Mouse (Mus musculus): ENCODE results near the gene Srgap3.

The Srgap3 gene

DNA sequence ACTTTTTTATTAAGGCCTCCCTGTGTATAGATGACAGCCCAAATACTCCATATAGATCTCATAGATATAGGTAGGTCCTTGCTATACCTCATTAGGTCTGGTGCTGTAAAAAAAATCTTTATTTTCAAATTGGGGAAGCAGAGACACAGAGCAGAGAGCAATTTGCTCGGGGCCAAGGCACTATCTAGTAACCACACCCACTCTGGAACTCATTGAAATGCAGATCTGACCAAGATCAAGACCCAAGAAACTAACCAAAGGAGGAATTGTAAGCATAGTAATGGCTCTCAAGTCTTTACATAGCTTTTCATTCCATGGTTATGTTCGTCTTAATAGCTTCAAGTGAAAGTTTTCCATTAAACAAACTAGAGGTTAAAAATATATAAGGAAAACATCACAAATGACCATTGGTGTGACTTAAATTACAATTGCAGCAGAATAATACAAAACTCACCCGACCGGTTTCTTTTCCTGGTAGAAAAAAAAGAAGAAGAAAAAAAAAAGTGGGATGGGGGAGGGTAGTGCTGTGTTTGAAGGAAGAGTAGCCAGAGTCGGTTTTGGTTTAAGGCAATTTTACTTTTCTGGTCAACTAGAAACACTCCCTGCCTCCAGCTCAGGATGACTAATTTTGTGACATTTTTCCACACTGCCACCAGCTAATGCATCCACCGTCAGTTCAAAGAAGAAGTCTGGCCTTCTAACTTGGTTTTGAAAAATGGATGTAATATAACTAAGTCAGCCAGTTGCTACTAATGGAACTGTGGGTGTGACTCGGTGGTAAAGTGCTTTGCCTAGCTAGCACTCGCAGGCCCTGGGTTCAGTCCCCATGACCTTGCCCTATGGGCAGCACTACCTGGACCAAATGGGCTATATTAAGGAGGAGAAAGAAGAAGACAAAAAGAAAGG is 3.4 kb upstream of the Srgap3 start:
- no peak for DNase-seq (ENCODE audit: low read depth, low spot score)

DNA sequence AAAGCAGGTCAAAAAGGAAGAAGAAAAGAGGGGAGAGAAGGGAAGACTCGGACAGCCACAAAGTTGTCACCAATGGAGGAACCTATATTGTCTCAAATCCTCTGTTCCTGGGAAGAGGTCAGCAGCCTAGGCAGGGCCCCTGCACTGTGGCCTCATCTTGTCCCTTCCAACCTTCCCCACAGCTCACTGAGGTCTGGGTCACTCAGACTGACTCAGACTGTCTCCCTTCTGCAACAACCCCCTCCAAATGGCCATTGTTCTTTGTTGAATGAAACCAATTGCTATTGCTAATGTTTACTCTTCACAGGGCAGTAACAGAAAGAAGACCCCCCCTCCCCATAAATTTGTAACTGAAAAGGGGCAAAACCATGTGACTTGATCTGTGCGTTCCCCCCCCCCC is 2.2 kb upstream of the Srgap3 start:
- DNase-seq (ENCODE audit: low read depth, low spot score) = no peak

DNA sequence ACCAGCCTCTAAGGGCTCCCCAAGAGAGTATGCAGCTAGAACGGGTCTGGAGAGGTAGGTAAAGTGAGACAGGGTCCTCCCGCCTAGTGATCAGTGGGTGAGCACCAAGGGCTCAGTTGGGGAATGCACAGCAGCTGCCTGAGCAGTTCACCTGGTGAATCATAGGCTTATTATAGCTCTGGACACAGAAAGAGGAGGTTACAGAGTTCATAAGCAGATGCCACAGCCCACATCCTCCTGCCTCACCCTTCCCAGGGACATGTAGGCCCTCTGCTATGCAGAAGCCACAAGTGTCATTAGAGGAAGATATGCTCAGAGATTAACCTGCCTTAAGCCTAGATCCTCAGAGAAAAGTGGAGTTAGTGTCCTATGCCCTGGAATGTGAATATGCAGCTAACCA is 1.4 kb upstream of the Srgap3 start:
- peak; percentile 9 for DNase-seq (ENCODE audit: low read depth, low spot score)

DNA sequence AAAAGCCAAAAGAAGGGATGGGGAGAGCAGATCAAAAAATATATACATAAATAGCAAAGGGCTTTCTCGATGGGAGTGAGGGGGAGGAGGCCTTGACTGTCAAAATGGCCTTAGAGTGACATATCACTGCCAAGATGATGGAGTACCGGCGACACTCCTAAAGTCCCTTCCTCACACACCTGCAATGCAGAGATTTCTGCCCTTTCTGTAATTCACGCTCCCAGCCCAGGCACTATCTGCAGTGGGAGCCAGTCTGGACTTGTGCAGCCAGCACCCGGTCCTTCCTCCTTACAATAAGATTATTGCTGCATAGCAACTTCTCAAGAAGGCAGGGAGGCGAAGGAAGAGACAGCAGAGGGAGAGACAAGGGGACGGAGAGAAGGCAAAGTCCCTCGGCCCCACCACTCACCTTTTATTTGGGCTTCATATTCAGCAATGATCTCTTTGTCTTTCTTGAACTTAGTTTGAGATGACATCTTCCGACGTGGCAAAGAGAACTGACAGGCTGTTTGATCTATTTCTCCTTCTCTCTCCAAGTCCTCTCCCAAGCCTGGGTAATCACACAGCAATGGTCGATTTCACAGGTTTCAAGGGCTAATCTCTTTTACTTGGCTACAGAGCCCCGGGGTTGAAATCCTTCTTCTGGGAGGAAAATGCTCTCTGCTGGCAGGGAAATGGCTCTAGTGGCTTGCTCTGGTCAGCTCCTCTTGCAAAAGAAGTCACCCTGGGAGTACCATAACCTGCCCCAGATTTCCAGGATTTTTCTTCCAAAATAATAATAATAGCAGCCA is 850 bp downstream of the Srgap3 start:
- DNase-seq (ENCODE audit: low read depth, low spot score) = no peak

DNA sequence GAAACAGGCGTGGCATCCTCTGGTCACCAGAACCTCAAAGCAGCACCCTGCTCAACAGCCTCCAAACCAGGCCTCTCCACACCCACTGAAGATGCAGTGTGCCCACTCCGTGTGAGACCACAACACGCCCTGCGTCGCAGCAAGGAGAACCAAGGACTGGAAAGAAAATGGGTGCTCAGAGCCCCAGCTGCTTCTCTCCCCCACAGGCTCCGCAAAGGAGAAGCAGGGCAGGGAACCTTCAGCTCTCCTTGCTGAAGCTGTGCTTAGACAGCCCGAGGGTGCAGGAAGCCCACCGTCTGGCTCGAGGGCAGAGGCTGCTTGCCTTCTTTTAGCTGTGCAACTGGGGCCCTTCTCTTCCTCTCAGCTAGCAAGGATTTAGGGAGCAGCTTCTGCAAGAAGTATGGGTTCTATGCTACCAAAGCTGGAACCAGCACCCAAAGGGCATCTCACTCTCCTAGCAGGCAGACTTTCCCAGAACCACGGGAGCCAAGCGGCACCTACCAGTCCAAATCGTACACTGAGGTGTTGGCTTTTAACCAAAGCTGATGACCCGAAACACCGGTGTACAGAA is 1.8 kb downstream of the Srgap3 start:
- DNase-seq (ENCODE audit: low read depth, low spot score) = no peak

DNA sequence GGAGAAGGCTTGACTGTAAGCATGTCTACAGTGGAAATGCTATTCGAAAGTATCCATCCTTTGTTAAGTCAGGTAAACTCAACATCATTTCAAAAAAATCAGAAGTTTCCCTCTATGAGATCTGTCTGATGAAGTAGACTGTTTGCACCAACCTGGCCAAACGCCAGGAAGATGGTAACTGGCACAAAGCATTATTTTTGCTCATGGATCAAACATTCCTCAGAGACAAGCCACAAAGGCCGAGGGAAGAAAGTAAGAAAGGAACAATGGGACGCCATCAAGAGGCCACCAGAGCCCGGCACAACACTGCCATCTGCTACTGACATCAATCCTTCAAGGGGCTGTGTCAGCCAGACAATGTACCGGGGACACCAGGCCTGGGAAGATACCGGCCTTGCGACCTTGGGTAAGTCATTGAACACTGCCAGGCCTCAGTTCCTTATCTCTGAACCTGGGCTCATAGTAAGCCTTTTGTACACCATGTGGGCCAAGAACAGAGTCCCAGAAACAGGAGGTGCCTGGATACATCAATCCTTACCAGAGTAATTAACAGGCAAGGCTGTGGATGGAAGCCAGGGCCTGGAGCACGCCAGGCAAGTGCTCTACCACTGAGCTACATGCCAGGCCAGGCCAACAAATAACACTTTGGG is 3.3 kb downstream of the Srgap3 start:
- no peak for DNase-seq (ENCODE audit: low read depth, low spot score)

DNA sequence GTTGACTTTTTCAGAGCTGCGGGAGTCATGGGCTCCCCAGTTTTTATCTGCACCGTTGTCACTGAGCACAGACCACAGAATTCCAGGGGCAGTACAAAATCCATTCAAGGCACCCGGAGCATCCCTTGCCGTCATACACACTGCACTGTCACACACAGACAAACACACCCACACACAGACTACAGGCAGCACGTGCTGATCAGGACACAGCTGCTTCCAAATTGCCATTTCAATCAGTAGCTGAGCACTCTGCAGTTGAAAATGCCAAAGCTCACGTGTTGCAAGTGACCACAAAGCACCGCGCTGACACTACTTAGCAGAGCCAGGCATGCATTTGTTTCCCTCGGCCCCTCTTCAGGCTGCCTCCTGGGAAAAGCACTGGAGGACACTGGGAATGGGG is 7.8 kb downstream of the Srgap3 start:
- no peak for DNase-seq (ENCODE audit: low read depth, low spot score)

DNA sequence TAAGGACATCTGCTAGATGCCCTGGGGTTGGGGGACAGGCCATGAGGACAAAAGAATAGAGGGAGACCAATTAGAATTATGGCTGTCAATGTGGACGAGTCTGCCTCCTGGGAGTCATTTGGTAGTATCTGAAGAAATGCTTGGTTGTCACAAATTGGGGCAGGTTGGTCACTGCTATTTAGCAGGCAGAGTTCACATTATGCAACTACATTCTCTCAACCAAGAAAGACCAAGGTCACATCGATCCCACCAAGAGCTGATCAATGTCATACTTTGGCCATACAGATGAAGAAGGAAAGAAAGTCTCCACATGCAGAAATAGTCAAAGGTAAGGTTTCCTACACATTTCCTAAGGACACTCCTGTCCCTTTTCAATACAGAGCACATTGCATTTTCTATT is 9.3 kb downstream of the Srgap3 start:
- DNase-seq (ENCODE audit: low read depth, low spot score) = no peak

DNA sequence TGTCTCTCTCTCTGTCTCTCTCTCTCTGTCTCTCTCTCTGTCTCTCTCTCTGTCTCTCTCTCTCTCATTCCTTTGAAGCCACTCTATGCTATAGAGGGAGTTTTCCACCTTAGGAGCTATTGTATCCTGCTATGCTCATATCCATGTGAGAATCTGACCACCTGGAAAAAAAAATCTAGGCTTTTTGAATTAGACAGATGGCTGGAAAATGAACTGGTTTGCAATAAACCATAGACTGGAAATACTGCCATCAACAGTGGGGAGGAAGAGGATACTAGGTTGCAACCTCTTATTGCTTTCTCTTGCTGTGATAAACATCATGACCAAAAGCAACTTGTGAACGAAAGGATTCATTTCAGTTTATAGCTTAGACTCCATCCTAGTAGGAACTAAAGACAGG is 12.6 kb downstream of the Srgap3 start:
- DNase-seq (ENCODE audit: low read depth, low spot score) = no peak

DNA sequence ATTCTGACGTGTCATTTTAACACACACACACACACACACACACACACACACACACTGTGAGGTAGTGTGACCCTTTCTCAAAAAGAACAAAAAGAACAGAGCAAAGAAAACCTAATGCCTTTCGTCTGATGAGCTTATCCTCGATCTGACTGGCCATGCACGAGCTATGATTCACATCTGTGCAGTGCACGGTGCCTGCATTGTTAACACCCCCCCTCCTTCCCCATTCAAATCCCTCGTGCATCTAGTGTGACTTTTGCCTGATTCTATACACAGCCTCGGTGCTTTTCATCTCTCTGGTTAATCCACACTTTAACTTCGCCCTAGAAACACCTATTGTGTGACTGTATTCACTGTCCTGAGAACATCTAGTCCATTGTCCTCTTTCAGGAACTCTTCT is 14.5 kb downstream of the Srgap3 start:
- DNase-seq (ENCODE audit: low read depth, low spot score) = no peak

DNA sequence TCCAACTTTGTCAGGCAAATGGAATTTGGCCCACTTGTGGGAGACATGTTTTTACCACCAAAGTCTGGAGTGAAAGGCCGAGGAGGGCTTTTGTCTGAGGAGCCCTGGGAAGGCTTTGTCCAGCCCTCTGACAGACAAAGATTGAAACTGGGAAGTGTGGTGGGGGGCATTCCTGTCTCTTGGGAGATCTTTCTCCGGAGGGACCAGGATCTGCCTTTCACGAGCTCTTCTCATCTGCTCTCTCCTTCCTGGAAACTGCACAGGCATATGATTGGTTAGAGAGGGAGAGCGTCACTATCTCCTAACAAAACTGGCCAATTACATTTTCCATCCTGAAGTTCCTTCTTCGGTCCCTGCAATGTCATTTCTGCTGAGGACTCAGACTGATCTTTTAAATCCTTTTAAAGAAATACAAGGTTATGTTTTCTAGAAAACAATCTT is 17.0 kb downstream of the Srgap3 start:
- DNase-seq (ENCODE audit: low read depth, low spot score) = no peak

DNA sequence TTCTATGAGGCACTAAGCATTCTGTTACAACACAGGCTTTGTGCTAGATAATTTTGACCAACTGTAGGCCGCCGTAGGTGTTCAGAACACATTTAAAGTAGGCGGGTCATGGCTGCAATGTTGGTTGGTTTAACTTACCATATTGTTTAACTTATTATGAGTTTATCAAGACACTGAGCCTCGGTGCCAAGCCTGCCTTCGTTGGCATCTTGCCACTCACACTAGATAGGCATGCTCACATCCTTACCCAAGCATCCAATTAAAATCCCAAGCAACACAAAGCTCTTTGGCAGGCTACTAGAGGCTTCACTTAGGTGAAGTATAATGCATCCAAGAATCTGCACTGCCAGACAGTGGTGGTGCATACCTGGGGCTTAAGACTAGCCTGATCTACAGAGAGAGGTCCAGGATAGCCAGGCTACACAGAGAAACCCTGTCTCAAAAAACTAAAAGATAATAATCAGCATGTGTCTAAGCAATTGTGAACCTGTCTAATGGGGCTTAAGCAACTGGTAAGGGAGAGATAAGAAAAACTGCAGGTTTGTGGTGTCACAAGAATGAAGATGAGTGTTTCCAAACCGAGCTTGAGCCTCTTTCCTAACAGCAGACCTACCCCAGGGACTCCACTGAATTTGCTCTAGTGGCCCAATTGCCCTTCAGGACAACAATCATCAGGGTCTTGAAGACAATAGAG is 17.6 kb downstream of the Srgap3 start:
- DNase-seq (ENCODE audit: low read depth, low spot score) = no peak

DNA sequence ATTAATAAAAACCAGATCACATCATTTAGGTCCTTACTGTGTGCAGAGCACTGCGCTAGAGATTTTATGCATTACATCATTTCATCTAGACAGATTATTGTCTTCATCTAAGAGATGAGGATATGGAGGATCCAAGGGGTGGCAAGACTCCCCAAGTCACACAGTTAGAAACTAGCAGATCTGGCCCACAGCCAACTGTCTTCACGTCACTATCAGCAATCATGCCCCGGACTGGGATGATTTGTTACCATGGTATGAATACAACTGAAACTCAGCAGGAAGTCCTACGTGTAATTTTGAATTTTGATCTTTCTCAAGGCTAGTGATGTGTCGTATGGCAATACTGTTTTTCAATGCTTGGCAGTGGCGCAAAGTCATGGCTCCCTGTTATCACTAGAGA is 18.2 kb downstream of the Srgap3 start:
- peak; percentile 26 for DNase-seq (ENCODE audit: low read depth, low spot score)

DNA sequence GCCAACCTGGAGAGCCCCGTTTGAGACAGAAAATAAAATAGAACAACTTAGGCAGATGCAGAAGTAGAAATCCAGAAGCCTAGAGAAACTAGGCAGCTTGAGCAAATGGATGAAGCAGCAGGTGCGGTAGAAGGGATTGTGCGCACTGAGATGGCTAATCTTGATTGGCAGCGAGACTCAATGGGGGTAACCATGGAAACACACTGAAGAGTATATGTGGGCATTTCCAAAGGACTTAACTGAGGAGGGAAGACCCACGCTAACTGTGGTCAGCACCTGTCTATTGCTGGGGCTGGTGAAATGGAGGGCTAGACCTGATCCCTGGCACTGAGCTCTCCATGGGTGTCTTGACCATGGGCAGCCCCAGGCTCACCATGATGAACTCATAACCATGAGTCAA is 19.7 kb downstream of the Srgap3 start:
- no peak for DNase-seq (ENCODE audit: low read depth, low spot score)

DNA sequence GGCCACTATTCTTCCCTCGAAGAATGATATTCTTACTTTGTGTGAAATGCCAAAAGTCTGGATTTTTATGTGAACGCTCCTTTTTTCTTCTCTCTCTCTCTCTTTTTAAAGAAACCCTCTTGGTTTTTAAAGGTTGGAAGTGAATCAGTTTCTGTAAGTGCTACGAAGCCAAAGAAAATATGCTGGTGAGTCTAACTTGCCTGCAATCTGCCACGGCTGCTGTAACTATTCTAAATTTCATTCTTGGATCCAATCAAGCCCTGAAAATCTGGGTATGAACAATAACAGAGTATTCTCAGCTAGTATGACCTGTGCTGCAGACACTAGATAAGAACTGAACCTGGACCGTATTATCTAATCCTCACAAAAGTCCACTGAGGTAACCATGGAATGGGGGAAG is 21.1 kb downstream of the Srgap3 start:
- DNase-seq (ENCODE audit: low read depth, low spot score) = no peak

DNA sequence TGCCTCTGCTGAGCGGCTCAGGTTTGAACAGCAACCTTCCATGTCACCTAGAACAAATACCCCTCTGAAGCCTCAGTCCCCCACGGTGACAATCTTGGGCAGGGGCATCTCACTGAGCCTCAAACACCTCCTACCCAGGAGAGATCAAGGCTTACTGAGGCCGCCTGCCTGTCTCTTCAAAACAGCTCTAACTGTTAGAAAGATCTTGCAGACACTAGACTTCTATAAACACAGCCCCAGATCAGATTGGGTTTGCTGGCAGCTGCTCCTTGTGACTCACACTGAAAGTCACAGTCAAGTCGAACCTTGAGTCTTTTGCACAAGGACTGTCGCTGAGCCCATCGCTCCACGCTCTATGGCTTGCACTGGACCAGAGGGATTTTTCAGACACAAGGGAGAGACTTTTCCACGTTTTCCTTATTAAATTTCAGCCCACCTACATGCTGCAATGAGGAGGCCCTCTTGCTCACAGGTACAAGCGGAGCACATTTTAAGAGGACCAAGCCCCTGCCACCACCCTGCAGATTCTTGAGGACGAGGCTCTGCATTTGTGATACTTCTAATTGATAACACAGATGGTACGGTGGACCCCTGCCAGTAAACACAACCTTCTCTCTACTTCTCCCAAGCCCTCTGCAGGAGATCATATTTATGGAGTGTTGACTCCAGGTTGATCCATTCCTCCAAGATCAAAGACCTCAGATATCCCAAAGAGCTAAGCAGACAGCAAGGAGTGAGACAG is 21.7 kb downstream of the Srgap3 start:
- DNase-seq (ENCODE audit: low read depth, low spot score) = peak; percentile 6

DNA sequence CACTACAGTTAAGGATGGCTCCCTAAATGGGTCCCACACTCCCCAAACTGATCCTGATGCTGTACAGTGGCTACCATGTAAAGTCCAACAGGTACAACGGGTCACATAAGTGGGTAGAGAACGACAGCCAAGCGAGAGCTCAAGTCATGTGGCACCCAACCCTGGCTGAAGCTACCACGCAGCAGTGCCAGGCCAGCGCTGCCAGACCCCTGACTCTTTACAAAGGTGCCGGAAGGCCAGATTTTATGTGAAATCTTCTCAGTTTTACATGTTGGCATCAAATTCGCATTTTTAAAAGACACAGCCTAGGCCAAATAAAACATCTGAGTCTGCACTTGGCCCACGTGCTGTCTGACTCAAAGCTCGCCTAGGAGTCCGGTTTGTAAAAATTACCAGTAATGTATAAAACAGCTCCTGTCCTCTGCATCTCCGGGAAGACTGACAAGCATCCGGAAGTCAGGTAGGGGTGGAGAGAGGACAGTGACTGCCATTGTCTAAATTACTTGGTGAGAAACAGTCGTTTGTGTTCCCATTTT is 22.4 kb downstream of the Srgap3 start:
- DNase-seq (ENCODE audit: low read depth, low spot score) = no peak

DNA sequence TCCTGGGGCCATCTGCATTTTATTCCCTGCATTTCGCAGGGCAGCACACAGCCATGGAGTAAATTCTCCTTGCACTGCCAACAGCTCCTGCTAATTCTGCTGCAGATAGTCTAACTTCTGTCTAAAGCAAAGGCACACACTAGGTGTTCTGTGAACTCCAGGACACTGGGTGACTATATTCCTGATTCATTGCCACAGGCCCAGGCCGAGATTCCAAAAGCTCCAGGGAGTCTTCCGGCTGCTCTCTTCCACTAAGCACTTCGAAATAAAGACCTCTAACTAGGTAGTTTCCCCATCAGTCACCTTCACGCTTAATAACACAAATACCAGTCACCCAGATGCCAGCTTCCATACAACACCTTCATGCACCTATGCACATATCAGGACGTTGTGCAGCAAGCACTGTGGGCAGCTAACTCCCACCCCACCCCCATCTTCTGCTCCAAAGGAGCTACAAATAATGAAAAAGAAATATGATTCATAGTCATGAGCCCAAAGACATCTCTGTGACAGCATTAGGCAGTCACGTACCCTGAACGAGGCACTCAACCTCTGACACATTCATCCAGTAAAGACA is 26.4 kb downstream of the Srgap3 start:
- no peak for DNase-seq (ENCODE audit: low read depth, low spot score)

DNA sequence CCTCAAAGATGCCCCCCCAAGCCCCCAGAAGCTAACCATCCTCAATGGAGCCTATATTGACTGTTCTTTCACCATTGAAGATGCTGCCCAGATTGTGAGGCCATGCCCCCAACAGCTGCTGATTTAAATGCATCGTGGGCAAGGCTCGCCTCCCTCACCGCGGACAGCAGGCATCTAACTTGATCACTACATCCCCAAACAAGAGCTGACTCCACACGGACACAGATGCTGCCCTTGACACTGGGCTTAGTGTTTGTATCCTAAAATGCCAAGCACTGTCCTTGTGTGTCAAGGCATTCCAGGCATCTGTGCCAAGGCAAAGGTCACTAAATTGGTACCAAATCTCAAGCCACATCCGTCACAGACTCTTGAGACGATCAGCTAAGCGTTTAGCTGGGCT is 29.3 kb downstream of the Srgap3 start:
- no peak for DNase-seq (ENCODE audit: low read depth, low spot score)

DNA sequence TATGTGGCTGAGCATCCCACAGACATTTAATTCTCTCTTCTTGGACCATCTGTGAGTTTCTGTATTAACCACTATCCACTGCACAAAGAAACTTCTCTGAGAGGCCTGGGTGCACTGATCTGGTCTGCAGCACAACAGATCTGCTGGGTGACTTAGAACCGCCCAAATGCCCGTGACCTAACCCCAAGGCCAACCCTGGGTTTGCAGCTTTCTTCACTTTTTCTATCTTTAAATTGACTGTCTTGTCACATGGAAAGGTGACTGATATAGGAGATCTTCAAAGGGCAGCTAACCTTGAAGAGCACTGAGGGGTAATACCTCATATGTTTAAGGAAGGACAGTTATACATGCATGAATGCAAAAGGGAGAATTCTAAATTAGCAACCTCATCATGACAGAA is 30.8 kb downstream of the Srgap3 start:
- DNase-seq (ENCODE audit: low read depth, low spot score) = no peak

All from CD4-positive, CD25-positive, alpha-beta regulatory T cell, adult 2 months (primary cell).